Mouse (Mus musculus) erythroblast, embryonic 14.5 days (primary cell): ENCODE measurements around the gene St3gal4.

Source experiments
- GATA1 ChIP-seq: IDR thresholded peaks from 2 replicates; pipeline ENCODE4 v1.6.1; 2012; ENCODE audit warnings: low read length, inconsistent platforms, mixed read lengths
- TAL1 ChIP-seq: IDR thresholded peaks from 3 replicates; pipeline ENCODE4 v1.6.1; 2012; ENCODE audit warnings: low read length, inconsistent platforms, mixed read lengths

- TF ChIP-seq GATA1 (no peak), TAL1 (no peak)
Measured at GRCm38 (mm10) chr9:35051666-35052065, 67.4 kb downstream of the St3gal4 start.
